Mouse (Mus musculus): ENCODE data around the gene 2310022B05Rik.

The 2310022B05Rik gene

DNA sequence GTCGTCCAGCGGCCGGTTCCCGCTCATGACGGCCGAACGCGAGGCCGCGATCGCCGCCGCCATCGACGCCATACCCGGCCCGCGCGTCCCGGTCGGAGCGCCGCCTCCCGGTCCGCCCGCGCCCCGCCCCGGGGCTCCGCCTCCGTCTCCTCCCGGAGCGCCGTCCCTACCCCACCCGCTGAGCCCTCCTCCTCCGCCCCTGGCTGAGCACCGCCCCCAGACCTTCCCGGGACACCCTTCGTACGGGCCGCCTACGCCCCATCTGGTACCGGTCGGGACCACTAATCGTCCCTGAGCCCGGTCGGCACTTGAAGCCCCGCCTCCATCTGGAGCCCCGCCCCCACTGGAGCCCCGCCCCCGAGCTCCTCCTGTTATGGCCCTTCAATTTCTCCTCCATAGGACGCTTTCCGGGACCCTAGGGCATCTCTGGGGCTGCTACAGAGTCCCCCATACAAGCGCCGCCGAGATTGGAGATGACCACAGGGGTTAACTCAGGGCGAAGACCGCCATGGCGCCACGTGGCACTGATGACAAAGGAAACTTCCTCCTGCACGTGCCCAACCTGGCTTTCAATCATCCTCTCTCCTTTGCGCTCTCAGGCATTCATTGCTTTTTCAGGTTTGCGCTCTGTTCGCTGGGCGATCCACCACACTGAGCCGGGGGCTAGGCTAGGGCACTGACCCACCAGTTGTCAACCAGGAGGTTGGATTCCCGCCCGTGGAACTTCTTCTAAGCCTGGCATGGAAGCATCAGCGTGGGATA lies at the start of gene 2310022B05Rik:
2310022B05Rik (minus strand) TSS at position 258 of the 762 bp plus-strand sequence.
- DNase-seq: peak; percentile 86 to 95

DNA sequence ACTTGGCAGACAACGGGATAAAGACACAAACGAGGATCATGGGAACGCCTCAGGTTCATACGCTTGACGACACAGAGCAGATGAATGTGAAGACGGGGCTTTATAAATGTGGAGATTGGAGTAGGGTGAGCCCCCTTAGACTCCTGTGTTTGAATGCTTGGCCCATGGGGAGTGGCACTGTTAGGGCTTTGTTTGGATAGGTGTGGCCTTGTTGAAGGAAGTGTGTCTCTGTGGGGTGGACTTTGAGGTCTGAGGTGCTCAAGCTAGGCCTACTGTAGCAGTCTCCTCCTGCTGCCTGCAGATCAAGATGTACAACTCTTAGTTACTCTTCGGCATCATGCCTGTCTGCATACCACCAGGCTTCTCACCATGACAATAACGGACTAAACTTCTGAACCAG lies 42.7 kb upstream of the 2310022B05Rik start:
- DNase-seq: no peak

DNA sequence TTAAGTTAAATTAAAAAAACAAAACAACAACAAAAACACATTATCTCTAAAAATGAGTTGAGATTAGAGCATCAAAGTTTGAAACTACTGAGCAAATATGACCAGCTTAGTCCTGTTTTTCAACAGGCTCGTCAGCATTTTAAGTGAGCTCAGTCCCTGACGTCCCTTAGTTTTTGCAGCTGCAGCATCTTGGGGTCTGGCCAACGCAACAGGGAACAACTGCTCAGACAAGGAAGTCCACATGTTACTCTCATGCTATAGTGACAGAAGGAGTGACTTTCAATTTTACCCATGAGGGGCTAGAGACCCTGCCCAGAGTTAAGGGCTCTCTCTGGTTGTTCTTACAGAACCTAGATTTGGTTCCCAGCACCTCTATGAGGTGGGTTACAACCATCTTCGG lies 41.2 kb upstream of the 2310022B05Rik start:
- DNase-seq: no peak

DNA sequence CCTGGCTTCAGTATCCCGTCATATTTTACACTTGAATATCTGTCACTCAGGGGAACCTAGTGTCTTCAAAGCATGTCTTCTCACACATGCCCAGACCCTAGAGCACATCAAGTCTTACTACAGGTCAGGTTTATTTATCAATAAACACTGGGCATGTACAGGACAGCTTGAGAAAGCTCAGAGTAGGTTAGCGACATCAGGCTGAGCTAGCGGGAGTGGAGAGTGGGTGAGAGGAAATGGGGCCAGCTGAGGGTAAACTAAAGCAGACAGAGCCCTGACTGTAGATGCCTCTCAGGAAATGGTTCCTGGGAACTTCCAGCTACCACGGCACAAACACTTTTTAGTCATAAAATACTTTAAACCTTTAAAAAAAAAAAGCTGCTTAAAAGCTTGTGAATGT lies 40.4 kb upstream of the 2310022B05Rik start:
- no peak for DNase-seq

DNA sequence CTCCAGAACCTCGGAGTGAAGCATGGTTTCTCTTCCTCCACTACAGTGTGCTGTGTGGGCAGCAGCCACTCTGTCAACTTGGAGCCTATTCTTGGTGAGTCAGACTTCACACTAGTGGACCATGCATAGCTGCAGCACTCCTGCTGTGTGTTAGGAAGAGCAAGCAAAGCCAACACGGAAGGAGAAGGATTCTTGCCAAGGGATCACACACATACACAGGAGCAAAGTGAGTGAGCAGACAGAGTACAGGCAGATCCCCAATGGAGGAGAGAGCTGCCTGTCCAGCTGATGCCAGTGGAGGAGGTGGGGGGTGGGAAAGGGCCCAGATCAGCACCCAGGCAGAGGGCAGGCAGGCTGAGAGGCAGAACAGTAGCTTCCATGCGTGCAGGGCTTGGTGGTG lies 39.0 kb upstream of the 2310022B05Rik start:
- DNase-seq: no peak

DNA sequence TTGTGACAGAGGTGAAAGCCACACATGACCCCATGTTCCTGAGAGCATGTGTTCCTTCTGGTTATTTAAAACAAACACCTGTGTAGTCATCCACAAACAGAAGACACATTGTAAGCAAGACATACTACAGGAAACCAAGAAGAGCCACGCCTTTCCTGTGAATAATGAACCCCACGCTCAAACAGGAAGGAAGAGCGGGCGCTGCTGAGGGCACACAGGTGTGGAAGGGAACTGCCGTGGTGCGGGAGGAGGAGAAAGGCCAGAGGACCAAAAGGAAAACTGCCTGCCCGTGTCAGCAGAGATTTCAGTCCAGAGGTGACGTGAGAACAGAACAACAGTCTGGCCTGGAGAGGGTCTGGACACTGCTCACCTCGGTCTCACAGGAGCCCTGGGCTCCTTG lies 37.9 kb upstream of the 2310022B05Rik start:
- DNase-seq: no peak

DNA sequence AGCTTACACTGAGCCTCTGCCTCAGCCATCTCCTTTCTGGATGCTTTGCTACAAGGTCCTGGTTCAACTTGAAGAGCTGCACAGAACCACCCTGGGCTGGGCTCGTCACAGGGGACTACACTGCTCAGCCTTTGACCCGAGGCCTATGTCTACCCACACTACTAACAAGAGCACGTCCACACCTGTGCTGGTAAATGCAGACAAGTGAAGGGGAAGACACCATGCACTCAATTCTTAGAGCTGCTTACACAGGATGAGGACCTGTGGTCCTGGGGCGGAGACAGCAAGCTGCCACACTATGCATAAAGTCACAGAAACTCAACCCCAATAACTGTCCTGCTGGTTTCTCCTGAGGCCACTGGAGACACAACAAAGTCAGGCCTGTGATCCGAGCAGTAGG lies 37.1 kb upstream of the 2310022B05Rik start:
- DNase-seq: no peak

DNA sequence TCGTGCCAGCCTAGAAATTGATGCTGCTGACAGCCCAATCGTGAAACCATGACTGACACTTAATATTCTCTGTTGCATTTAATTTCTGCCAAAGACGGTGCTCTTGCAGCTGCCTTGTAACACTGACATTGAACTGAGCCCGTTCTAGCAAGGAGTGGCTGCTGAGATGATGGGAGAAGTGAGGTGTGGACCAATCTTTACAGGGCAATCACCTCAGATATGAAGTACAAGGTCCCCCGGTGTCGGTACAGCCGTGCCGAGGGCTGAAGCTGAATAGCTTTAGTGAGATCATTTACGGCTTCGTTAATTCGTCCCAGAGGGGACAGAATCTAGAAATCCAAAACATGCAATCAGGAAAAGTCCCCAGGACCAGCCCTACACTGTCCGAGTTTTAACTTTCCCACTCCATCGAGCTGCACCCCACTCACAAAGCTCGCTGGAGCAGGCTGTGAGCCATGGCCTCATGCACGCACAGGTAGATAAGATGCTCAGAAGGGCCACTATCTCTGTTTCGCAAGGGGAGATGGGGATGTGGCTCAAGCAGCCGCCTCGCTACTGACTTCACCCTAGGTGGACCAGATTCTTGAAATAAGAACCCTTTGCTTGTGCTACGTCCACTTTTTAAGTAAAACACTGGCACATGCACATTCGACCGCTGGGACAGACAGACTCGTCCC lies 32.4 kb upstream of the 2310022B05Rik start:
- DNase-seq: no peak

DNA sequence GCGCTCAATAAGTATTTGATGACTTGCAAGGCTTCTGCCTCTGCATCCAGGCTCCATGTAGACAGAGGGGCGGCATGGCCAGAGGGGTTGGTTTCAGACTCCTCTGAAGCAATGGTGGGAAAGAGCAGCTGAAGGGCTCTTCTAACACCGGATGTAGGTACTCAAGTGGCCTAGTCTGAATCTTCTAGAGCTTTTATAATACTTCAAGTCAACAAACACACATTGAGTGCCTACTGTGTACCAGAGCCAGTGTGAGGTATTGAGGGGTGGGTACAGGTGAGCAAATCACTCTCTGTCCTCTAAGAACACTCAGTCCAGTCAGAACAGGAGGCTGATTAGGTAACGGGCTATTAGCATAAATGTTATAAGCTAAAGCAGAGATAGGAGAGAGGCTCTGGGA lies 28.5 kb upstream of the 2310022B05Rik start:
- no peak for DNase-seq

DNA sequence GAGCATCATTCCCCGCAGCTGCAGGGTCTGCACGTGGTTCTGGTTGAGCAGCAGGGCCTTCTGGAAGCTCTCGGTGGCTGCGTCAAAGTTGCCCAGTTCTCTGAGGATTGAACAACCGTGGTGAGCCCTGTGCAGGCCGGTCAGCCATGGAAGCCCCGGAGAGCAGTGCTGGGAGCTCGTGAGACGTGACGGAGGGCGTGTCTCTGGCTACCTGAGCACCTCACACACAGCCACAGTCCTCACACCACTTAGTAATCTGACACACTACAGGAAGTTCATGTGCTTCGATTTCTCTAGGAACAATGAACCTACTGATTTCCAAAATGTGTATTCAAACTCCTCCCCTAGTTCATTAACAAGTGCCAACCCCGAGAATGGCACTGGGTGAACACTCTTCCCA lies 25.7 kb upstream of the 2310022B05Rik start:
- no peak for DNase-seq

DNA sequence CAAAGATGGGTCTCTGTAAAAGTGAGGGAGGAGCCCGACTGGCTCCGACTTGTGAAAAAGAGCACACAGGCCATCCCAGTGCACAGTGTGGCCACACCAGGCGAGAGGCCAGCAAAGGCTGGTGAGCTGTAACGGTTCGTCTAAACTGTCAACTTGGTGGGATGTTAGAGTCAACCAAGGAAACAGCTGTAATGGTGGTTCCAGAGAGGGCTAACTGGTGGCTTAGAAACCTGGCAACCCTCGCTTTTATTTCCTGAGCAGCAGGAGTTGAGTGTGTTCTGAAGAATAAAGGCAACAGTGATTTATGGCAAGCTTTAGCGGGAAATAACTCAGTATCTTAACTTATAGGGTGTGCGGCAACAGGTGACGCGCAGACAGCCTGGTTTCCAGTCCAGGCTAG lies 19.0 kb upstream of the 2310022B05Rik start:
- no peak for DNase-seq

DNA sequence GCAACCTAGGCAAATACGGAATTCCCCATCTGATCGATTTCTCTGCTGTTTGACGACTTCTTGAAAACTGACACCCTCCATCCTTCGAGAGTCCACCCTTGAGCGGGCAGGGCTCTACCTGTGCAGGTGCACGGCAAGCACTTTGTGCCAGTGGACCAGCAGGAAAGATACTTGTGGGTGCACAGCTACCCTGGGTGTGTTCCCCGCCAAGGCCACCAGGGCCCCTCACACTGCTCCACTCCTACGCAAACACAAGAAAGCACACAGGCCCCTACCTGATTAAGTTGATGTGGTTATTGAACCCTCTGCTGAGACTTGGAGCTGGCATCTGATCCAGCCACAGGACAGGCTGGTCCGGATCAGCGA lies 18.6 kb upstream of the 2310022B05Rik start:
- DNase-seq: no peak

DNA sequence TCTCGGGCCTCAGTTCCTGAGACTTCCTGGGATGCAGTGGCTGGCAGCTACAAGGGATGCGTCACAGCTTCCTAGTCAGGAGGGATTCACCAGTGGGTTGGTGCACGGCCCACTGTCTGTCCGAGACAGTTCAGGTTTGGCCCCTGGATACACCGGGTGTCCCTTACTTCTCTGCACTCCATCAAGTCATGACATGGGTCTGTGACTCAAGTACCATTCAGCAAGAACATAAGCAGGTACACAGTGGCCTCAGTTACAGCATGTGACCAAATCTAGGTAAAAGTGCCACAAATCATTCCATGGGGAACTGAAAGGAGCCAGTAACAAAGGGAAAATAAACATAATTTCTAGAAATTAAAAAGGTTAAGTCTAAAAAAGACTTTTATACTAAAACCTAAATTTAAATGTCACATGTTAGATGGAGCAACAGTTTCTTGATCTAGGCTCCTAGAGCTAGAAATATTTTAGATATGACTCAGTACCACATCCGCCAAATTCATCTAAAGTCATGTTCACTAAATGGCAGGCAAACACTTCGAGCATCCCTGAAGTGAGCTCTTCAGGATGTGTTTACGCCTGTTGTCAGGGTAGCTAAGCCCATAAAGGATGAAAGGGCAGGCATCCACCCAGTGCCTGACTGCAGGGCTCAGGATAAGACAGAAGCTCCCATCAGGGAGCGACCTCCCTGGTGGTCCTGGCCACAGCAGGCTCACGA lies 18.1 kb upstream of the 2310022B05Rik start:
- DNase-seq: no peak

DNA sequence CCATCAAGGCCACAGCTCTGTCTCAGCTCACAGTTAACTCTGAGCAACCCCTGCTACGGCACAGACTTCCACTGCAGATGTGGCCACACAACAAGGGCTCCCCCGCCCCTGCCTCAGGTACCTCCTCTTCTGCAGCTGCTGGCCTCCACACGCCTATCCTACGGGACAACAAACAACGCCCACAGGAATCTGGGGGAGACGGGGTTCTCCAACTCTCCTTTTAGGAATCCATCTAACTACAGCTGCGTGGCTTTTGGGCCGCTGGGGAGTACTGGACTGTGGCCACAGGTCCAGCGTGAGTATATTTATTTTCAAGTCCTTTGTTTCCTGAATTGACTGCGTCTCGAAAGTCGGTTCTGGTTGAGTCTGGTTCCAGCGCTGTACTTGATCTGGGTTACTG lies 15.1 kb upstream of the 2310022B05Rik start:
- no peak for DNase-seq

DNA sequence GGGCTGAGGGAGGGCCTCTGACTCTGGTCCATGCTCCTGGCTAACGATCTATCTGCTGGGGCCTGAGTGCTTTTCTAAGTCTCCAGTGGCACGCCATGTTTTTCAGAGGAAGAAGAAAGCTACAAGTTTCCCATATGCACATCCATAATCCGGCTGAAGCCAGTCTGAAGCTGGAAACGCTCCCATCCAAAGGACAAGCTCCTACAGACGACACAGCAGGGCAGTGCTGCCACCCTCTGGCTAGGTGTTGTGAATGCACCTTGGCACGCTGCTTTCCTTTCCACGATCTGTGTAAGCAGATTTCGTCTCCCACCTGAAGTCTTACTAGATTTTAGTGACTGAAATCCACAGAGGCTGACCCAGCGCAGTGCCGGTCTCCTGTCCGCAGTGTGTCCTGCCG lies 14.3 kb upstream of the 2310022B05Rik start:
- DNase-seq: peak; percentile 85 to 86

DNA sequence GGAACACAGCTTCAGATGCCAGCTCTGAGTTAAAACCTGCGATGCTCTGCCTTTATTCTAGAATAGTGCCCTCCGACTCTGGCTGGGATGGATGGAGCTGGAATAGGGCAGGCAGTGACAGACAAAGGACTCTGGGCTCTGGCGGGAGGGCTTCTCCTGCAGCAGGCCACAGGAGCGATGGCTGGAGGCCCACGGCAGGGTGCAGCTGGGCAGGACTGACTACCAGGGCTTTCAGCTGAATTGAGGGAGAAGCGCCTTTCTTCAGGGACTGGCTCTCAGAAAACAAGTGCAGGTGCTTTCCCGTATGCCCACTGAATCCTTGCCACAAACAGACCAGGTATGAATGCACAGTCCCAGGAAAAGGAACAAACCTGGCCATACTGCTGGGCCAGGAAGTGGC lies 13.9 kb upstream of the 2310022B05Rik start:
- no peak for DNase-seq

DNA sequence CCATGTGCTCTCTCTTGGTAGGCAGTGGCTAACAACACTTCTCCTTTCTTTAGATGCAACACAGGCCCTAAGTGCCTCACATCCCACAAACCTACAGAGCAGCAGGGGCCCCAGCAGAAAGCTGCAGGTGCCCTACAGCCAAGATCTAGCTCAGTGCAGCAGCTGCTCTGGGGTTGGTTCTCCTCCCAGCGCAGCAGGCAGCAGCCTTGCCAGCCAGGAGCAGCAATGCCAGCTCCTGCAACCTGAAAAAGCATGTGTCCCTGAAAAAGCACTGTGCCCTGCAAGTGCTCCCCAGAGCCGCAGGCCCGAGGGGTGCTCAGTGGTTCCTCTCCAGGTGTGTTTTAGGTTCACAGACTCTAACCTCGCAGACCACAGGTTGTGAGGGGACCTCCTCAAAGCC lies 13.5 kb upstream of the 2310022B05Rik start:
- no peak for DNase-seq

DNA sequence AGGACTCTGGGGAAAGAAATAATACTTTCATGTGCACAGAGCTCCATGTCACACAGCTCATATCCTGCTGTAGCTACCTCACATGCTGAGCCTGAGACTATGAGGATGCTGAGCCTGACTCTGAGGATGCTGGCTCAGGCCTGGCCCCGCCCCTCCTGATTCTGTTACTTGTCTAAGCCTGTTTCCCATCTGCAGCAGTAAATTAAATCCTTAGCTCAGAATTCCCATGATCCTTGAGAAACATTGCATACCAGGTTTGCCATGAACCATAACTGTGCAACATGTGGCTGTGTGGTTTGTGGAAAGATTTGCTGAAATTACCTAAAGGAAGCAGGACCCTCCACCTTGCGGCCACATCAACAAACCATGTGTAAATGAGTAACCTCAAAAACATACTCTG lies 9.2 kb upstream of the 2310022B05Rik start:
- DNase-seq: no peak

DNA sequence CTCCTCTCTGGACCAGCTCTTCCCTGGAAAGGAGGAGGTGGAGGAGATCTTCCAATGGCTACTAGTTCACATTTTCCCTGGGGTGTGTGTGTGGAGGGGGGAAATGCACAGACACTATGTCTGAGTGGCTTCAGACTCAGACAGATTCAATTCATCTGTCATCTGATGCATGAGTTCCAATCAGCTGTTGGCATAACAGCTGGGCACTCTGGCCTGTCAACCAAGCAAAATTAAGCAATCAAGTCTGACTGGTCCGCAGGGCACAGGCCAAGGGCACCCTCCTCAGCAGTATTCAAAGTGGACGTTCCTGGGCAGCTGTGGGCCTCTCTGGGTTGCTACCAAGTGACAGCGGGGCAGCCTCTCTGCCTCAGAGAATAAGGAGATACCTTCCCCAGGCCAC lies 5.6 kb upstream of the 2310022B05Rik start:
- DNase-seq: no peak

DNA sequence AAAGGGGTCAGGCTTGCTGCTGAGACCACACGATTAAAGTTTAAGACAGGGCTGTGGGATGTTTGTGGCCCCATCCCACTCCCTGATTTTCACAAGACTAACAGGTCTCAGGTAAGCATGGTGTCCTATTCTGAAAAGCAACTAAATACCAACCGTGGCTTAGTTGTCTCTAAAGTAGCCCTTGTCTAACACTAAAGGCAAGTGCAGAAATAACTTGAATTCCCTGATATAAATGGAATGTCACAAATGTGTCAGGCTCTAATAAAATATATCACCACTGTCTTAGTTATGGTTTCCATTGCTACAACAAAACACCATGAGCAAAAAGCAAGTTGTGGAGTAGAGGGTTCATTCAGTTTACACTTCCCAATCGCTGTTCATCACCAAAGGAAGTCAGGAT lies 1.2 kb upstream of the 2310022B05Rik start:
- no peak for DNase-seq

DNA sequence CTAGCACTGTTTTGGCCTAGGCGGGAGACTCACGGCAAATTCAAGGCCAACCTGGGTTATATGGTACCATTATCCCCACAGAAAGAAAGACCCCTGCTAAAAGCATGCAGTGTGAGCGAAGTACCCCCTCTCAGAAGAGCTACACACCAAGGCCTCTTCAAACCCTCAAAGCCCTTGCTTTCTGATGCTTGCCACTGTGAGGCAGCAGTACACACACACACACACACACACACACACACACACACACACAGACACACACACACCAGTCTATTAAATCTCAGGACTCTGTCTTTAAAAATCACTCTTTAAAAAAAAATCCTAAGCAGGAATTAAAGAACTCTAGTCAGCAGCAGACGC lies 683 bp upstream of the 2310022B05Rik start:
- no peak for DNase-seq

DNA sequence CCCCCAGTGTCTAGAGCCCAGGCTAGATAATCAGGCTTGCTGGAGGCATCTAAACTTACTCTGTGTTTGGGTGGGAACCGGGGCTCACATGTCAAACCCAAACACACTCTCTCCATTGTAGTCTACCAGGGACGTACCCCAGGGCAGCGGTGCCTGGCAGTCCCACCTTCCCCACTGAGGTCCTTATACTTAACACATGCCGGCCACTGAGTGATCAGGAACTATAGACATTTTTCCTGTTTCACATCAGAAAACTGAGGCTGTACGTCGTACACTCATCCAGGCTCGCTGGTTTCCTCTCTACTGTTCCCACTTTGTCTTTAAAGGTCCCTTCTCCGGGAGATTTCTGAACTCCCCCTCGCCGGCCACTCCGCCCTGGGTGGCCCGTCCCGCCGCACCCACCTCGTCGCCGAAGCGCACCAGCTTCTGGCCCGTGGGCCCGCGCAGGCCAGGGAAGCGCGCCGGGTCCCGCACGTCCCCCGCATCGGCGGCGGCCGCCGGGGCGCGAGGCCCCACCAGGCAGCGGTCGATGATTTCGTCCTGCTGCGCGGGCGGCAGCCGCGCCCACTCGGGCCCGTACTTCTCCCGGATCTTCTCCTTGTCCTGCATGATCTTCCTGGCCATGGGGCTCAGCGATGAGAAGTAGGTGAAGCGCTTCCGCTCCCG lies 590 bp downstream of the 2310022B05Rik start:
- no peak for DNase-seq

DNA sequence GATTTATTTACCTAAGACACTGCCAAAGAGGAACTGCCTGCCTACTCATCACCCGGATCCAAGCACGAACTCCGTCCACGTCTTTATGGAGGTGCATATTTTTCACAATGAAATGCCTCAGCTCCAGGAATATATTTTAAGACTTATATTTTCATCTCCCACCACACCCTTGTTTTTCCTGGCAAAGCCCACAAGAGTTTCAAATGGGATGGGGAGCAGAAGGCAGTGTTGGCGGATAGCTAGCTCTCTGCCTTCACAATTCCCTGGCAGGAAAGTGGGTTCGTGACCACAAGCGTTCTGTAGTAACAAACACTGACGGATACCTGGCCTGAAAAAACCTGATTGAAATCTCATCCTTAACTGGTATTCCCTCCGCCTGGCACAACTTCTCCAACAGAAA lies 1.4 kb downstream of the 2310022B05Rik start:
- DNase-seq: no peak

DNA sequence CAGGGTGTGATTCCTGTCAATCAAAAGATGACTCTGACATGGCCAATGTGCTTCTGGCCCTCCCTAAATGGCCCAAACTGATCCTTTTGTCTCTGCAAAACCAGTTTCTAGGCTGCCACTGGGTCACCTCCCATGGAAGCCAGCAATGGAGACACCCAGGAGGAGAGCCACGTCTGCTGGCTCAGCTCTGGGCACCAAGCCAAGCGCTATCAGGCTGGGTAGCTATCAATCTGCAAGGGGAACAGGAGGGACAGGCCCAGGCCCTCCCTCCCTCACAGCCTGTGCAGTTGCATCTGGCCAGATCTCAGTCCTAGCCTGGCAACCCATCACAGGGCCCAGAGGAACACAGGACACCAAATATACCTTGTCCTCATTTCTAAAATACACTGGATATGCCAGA lies 4.8 kb downstream of the 2310022B05Rik start:
- DNase-seq: peak; percentile 71 to 73

Data from kidney, postnatal 25 days (tissue).